Mouse (Mus musculus): ENCODE measurements around the gene Egfem1.

Egfem1 gene

DNA sequence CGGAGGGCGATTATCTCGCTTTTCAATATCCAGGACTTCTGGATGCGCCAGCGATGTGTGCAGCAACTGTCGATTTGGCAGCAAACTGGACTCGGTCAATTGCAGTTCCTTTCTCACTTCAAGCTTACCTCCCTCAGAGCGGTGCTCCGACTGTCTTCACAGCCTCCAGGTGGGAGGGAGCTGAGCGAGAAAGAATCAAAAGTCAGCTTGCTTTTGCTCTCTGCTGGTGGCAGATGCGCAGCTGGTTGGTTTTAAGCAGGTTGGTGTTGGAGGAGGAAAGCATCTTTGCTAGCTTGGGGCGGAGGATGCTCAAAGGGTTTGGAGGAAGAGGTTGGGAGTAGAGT, at the start of gene Egfem1:
Gene Egfem1, plus strand, starts transcription at position 72 of the 344 bp plus-strand sequence.
- DNase-seq: no peak

GRCm38 (mm10) chr3:29033107-29033506, 48.7 kb upstream of the Egfem1 start:
- no peak for DNase-seq

GRCm38 (mm10) chr3:29036146-29036545, 45.7 kb upstream of the Egfem1 start:
- DNase-seq: no peak

GRCm38 (mm10) chr3:29036620-29037019, 45.2 kb upstream of the Egfem1 start:
- DNase-seq: no peak

DNA sequence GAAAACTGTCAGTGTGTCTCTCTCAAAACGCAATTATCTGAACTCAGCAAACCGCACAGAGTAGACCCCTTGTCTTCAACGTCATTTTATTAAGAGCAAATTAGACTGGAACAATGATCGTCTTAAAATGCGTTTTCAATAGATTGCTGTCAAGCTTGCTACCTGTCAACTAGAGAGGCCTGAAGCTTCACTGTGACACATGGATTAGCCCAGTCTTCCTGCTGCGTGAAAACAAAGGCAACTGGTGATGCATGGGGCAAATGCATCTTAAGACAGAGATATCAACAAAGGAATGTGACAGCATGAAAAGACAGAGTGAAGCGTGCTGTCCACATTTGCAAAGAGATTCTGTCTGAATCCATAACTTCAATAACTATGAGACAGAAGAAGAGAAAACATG, 41.8 kb upstream of the Egfem1 start:
- DNase-seq: no peak

GRCm38 (mm10) chr3:29046281-29046680, 35.5 kb upstream of the Egfem1 start:
- DNase-seq: no peak

- no peak for DNase-seq
Measured at GRCm38 (mm10) chr3:29047273-29047932, 34.4 kb upstream of the Egfem1 start.

GRCm38 (mm10) chr3:29063156-29063555, 18.7 kb upstream of the Egfem1 start:
- no peak for DNase-seq

- DNase-seq: no peak
Measured at GRCm38 (mm10) chr3:29068428-29069098, 13.3 kb upstream of the Egfem1 start.

DNA sequence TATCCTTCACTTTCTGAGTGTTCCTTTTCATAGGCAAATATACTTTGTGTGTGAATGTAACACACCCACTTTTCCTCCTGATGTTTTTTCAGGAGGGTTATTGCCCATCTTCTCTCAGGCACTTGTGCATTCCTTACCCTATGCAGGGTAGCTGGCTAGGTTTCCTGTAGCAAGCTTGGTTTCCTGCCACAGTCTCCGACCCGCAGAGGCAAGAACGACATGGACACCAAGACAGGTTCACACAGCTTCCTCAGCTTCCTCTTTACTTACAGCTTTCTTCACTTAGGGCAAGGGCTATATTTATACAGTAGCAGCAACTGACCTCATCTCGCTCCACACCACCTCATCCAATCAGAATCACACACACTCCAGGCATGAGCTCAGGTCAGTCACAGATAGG, 10.5 kb upstream of the Egfem1 start:
- DNase-seq: no peak

DNA sequence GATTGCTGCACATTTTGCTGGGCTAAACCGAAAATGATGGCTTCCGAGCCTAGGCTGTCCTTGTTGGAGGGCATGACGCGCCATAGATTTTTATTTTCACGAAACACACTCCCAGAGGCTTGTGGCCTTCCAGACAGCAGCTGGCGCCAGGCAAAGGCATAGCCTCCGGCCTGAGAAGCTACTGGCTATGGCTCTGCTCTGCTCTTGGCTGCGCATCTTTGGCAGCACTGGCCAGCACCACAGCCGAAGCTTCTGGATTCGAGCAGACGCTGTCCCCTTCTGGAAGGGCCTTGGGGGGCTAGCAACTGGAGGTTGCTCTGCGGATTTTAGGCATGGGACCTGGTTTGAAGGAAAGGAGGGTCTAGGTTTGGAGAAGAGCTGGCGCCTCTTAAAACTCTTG, 306 bp upstream of the Egfem1 start:
- no peak for DNase-seq

DNA sequence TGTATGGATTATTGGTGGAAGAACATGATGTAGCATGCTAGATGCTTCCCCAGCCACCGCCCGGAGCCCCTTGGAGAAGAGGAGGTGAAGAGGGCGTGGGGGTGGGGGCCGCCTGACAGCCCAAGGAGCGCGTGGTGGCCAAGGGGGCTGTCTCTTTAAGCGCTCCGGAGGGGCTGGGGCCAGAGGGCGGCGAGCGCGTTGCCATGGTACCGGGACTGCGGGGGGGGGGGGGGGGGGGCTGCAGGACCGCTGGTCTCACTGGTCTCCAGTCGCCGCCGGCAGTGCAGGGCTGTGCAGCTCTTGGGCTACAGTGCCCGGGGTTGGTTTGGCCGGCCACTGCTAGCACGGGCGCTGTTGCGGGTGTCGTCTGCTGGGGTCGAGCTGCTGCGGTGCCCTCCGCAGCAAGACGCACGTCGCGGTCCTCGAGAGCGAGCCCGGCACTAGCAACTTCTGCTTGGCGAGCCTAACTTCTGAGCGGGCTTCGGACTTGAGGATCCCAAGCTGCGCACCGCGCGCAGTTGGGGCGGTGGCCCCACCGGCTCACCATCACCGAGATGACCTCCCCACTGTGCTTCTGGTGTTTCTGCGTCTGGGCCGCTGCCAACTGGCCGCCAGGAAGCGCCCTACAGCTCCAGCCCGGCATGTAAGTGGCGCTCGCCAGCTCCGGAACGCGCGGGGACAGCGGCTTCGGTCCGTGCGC, 623 bp downstream of the Egfem1 start:
- DNase-seq: peak in 1 of 2 experiments; percentile 2

DNA sequence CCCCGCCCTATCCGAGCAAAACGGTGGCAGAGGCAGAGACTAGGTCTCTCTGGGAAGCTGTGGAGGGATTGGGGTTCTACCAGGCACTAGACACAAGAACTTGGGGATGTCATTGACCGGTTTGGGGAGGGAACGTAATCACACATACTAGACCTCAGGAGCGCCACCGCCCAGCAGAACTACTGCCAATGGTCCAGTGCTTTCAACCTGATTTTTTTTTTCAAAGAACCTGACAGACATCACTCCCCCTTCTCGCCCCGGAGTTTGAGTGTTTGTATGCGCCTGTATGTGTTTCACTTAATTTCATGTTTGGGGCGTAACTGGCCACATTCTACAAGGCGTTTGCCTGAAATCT, 1.1 kb downstream of the Egfem1 start:
- DNase-seq: no peak

DNA sequence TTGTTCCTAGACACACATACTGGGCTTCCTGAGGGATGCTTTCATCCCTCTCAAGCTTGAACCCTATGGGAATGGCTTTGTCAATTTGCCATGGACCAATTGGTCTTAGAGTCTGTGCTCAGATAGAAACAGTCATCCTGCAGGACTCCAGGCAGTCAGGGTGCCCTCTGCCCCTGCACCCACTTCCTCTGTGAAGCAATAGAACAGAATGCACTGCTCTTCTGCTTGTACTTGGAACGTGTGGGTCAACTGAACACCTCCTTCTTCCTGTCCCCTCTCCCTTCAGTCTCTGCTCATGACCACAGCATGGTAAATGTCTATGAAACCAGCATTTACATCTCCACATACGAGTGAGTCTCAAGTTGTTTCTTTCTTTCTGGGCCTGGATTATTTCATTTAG, 16.6 kb downstream of the Egfem1 start:
- no peak for DNase-seq

GRCm38 (mm10) chr3:29106016-29106723, 24.3 kb downstream of the Egfem1 start:
- DNase-seq: no peak

GRCm38 (mm10) chr3:29107134-29107533, 25.3 kb downstream of the Egfem1 start:
- DNase-seq: no peak

DNA sequence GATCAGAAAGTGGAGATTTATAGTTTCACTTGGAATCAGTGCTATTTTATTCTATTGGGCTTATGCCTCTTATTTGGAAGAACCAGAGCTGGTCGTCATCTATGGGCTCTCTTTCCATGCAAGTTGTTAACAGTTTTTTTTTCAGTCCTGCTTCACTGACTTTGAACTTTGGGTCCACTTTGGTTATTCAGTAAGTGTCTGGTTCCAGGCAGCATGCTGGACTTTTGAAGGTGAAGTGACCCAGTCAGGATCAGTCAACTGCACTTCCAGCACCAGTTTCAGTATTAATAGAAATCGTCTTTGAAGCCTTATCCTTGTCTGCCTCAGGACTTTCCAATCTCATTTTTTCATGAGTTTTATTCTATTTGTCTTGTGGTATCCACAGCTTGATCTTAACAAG, 28.5 kb downstream of the Egfem1 start:
- DNase-seq: no peak

GRCm38 (mm10) chr3:29114517-29114916, 32.7 kb downstream of the Egfem1 start:
- DNase-seq: no peak

DNA sequence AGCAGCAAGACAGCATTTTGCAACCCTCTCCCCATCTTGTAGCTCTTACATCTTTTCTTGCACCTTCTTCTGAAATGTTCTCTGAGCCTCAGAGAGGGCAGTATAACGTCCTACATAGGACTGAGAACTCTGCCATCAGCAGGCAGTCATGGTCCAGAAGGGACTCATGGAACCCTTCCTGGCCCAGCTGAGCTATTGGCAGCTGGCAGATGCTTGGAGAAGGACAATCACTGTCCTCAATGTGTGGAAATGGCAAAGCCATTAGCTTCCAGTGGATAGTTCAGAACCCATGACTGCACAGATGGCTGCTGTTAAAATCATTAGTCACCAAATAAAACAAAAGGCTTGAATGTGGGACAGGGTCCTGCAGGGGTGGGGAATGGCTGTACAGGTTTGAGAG, 35.6 kb downstream of the Egfem1 start:
- no peak for DNase-seq

- no peak for DNase-seq
Measured at GRCm38 (mm10) chr3:29122556-29122955, 40.7 kb downstream of the Egfem1 start.

DNA sequence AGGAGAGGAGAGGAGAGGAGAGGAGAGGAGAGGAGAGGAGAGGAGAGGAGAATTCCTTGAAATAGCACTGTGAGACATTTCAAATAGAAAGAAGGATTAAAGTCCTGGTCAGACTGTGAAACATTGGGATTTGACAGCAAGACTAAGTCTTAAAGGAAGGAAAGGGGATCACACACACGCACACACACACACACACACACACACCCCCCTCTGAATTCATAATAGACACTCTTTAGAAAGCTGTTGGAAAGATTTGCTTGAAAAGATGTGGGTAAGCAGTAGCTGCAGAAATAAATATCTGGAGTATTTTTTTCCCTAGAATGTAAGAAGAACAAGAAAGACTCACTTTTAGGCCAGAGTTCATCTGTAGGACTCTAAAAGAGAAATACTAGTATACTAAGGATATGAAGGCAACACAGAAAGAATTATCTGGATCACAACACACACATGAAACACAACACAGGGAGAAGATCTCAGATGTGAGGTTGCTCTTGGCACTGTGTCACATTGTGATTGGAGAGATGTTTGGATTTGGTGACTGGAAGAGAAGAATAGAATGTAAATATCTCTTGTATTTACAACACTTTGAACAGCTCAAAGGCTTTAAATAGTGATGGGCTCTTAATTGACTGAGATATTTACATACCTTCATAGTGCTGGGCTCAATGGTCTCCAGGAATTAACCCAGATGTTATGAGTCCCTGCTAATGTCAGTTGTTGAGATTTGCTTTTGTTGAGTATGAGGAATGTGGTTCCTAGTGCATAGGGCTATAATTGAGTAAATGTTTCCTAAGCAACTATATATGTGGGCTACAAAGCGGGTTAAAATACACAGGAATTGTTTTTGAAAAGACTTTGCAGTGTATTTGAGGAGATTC, 50.5 kb downstream of the Egfem1 start:
- no peak for DNase-seq

DNA sequence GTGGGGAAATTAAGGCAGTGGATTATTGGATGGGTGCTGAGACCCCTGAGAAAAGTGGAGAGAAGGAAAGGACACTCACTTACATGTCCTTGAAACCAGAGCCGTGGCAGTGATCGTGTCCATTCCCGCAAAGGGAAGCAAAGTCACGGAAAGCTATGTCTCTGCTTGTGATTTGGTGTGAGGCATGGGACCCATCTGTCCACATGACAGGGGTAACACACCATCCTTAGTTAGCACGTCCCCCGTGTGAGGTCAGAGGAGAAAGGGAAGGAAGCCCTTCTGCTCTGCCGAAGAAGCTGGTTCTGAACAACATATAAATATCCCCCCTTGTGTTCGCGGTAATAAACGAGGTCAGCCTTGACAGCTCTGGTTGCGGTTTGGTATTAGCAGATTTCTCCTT, 52.7 kb downstream of the Egfem1 start:
- DNase-seq: no peak

Measured in thymus, postnatal 36 days (tissue).